Mouse (Mus musculus): ENCODE measurements around the gene Gm14862.

- TF ChIP-seq CTCF (IDR thresholded peaks at IDR 0.05; ENCODE audit: borderline replicate concordance, insufficient read depth, low read depth, low read length) (no peak), POLR2A (IDR thresholded peaks at IDR 0.05; ENCODE audit: borderline replicate concordance, insufficient read depth, low read length) (no peak)
These were observed 37.1 kb downstream of the Gm14862 start for GRCm38 (mm10) chrX:9219570-9219969.

All from cerebellum, adult 2 months (tissue).